Mouse (Mus musculus) thymus, postnatal 10 days (tissue): ENCODE data around the gene Dph5.
"Not testable (repeated sequence)": the region's sequence is repeated elsewhere in the genome, so short reads cannot be mapped to it uniquely, and the experiment has no call there.

Experiments
- DNase-seq, 2 experiments: peaks; one replicate each; pipeline ENCODE4 v3.0.0; 2021; ENCODE audit warnings: low spot score in 2 of 2

Gene Dph5

DNA sequence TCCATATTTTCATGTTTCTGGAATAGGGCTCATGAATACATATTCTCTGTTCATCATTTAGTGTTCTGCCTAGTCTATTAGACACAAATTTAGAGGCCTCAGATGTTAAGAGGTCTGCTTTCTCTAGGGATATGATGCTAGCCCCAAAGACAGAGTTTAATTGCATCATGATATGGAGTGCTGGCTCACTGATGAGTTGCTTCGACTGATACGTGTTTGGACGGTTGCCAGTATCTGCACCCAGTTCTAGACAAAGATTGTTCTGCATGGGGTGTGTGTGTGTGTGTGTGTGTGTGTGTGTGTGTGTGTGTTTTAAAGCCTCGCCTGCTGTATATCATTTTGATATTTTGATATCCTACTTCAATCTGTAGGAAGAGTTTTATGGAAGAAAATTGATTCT is 4.7 kb downstream of the Dph5 start:
- DNase-seq: no peak

- DNase-seq: no peak
Measured at GRCm38 (mm10) chr3:115893166-115893565, 5.5 kb downstream of the Dph5 start.

GRCm38 (mm10) chr3:115898354-115898948 is 10.8 kb downstream of the Dph5 start:
- no peak for DNase-seq

GRCm38 (mm10) chr3:115902301-115902956 is 14.8 kb downstream of the Dph5 start:
- DNase-seq: no peak

- DNase-seq: no peak
Measured at GRCm38 (mm10) chr3:115905067-115905466, 17.4 kb downstream of the Dph5 start.

- no peak for DNase-seq
Measured at GRCm38 (mm10) chr3:115905567-115905966, 17.9 kb downstream of the Dph5 start.

GRCm38 (mm10) chr3:115907406-115907805 is 19.8 kb downstream of the Dph5 start:
- DNase-seq: not testable (repeated sequence)

GRCm38 (mm10) chr3:115924401-115925190 is 37.0 kb downstream of the Dph5 start:
- DNase-seq: no peak

DNA sequence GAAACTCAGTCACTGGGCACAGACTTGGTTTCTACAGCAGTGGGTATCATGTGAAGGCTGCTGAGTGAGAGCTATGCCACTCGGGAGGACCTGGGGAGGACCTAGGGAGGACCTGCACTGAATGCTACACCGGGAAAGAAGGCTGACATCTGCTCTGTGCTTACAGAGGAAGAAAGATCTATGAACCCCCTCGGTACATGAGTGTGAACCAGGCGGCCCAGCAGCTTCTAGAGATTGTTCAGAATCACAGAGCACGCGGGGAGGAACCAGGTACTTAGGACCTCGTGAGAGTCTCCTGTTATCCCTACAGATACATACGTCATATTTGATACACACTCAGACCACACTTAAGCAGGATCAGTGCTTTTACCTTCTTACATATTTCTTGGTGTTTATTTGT is 38.9 kb downstream of the Dph5 start:
- DNase-seq: no peak

DNA sequence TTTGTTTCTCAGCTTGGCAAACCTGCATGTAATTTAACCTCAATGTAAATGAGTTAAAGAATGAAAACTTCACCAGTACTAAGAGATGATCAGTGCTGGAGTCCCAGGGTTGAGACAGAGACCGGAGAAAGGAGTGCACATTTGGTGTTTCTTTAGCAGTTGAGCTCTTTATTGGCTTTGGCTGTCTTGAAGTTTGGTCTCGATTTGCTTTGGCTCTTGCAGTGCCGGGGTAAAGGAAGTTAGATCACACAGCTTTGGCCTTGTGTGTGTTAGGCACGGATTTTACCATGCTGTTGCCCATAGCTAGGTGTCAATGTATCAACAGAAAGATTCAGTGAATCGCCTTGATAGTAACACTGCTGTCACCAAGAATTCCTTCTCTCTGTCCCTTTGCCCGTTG is 44.1 kb downstream of the Dph5 start:
- no peak for DNase-seq

DNA sequence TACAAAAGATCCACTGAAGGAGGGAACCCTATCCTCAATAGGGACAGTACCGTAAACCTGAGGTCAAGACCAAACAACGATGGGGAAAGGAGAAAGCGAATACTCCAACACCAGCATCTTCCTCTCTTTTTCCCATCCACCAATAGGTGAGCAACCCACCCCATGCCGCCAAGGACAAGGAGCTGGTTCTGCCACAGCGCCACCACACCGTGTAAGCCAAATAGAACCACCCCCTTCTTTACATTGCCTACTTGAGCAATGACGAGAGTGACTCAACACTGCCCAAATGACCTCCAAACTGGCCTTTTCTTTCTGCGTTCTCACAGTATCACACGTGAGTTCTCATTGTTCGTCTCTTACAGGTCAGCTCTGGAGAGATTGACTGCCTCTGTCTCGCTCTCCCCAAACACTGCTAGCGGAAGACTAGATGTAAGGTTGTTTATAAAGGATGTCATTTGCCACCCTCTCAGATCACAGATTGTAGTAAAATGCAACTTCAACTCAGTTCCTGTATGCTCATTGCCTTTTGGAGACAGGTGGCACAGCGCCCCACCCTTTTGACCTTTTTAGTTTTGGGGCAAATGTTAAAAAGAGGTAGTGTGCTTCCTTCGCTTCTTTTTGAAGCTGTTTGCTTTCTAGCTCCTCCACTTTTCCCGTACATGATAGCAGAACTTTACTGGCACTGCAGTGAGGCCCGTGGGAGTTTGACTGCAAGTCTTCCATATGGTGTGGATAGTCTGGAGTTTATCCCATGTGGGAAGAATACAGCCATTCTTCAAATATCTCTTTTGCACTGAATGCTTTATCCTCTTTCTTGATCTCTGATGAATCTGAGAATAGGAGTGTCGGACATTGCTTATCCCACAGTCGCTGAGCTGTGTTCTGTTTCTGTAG is 45.9 kb downstream of the Dph5 start:
- DNase-seq: peak; percentile 9 to 19

GRCm38 (mm10) chr3:115936734-115937599 is 49.3 kb downstream of the Dph5 start:
- DNase-seq: peak; percentile 60 to 82

GRCm38 (mm10) chr3:115937807-115938206 is 50.2 kb downstream of the Dph5 start:
- no peak for DNase-seq

GRCm38 (mm10) chr3:115940510-115940909 is 52.9 kb downstream of the Dph5 start:
- no peak for DNase-seq

GRCm38 (mm10) chr3:115941464-115941863 is 53.8 kb downstream of the Dph5 start:
- no peak for DNase-seq

DNA sequence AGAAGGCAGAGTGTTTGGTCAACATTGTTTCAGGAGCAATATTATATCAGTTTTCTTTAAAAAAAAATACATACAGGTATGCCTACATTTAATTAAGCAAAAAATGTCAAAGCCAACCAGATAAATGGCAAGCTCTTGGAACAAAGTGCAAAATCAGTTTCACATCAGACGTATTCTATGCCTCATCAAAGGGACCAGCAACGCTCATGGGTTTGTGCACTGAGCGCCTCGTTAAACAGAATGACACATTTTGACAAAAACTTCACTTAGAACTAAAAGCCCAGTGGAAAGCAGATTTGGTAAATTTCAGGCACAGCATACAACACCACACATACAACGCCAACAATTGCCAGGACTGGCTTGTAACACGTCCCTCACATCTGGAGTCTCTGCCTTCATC is 56.7 kb downstream of the Dph5 start:
- DNase-seq: no peak

GRCm38 (mm10) chr3:115946272-115946671 is 58.6 kb downstream of the Dph5 start:
- no peak for DNase-seq

DNA sequence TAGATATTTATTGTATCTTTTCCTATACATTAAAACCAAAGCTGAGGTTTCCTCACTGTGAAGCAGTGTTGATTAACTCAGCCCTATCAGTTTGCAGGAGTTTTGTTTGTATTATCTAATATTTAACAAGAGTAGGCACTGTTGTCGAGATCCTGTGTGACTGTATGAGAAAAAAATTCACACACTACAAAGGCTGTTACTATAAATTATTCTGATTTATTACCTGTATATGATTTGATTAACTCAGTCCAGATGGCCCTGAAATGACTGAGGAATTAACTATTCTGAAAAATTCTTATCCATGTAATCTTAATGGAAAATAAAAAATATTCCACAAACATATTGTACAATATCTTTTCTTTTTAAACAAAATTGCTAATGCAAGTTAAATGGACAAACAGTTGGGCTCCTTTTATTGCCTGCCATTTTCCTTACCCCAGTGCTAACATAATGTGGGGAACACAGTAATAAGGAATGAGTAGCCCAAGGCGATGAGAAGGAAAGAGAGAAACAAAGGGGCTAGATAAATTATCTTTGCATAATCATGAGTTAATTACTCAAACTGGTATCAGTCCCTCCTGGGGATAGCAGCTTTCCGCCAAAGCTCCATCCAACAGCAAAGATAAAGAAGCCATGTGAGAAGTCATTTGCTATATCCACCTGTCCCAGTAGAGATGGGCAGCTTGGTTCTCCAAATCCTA is 61.7 kb downstream of the Dph5 start:
- DNase-seq: no peak

- no peak for DNase-seq
Measured at GRCm38 (mm10) chr3:115949921-115950877, 62.6 kb downstream of the Dph5 start.
